Mouse (Mus musculus): ENCODE data around the gene Trmt61a. TPM values are rescaled to one million over a fixed set of nuclear protein-coding genes. Genes with fewer than 3 reads are reported as not detected.

Gene Trmt61a
- total RNA-seq, 2 experiments from 2014 or later = 10.1 to 18.6 TPM

- ATAC-seq (replicated peaks; ENCODE audit: poor library complexity, severe bottlenecking) = no peak
Observed at GRCm38 (mm10) chr12:111725338-111726121, 47.6 kb downstream of the Trmt61a start.

GRCm38 (mm10) chr12:111726122-111726463 is 48.2 kb downstream of the Trmt61a start:
- ATAC-seq (replicated peaks; ENCODE audit: poor library complexity, severe bottlenecking) = peak; percentile 95

- no peak for ATAC-seq (replicated peaks; ENCODE audit: poor library complexity, severe bottlenecking)
Observed at GRCm38 (mm10) chr12:111727956-111728355, 50.1 kb downstream of the Trmt61a start.

DNA sequence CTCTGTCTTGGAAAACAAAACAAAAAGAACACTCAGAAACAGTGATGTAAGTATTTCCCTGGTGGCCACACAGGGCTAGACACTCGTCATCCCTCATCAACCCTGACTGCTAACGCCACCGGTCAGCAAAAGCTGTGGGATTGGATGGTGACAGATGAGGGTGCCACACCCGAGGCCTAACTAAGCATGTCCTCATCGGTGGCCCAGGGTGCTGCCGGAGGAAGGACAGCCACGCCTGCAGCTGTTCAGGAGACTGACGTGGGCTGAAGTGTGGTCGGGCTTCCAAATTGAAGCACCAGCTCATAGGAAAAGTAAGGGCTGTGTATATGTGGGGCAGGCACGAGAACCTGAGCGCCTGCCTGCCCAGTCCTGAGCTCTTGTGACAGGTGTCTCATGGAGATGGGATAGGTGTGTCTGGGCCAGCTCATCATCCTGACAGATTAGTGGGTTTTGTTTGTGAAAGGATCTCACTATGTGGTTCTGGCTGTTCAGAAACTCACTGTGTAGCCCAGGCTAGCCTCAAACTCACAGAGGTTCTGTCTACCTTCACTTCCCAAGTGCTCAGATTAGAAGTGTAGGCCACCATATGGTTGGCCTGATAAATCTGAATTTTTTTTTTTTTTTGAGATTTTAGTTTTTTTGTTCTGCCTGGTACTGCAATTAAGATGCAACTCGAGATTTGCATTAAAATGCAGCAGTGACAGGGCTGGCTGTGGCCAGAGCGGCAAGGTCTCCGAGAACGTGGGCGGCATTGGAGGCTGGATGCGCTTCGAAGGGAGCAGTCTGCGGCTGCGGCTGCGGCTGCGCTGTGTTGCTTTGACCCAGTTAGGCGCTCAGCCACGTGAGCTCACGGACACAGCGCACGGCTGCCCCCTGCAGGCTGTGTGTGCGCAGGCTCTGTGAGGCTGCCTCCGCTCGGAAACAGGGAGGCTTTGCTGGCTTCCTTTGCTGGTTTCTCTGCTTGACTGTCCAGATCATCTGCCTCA is 54.2 kb downstream of the Trmt61a start:
- peak; percentile 100 for ATAC-seq (replicated peaks; ENCODE audit: poor library complexity, severe bottlenecking)

DNA sequence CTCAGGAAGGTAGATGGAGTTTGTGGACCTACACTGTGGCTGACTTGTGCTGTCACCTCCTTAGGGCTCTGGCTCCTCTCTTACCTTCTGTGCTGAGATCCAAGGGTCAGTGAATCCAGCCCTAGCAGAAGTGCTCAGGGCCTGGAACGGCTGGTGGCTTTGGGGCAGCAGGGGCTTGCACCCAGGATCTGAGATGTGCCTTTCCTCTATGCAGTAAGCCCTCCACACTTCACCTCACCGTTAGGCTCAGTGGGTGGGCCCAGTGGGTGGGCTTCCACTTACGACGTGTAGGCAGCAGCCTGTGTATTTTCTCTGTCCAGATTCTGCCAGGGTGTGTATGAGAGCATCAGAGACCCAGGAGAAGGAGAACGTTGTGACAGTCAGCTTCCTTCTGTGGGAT is 55.0 kb downstream of the Trmt61a start:
- no peak for ATAC-seq (replicated peaks; ENCODE audit: poor library complexity, severe bottlenecking)

Other genes with a start within 250 kb of the Trmt61a start
- 28.6 and 30.4 TPM in 2 replicates for gene Tnfaip2, start 235.6 kb upstream of the Trmt61a start, total RNA-seq (2014; fragmentation: Nextera tagmentation)
- gene Tnfaip2, start 235.6 kb upstream of the Trmt61a start, total RNA-seq (2017) = 27.4 and 56.1 TPM in 2 replicates
- gene Gm266, start 192.3 kb upstream of the Trmt61a start, total RNA-seq (2014; fragmentation: Nextera tagmentation) = not detected in 2 replicates
- not detected in 2 replicates for gene Gm266, start 192.3 kb upstream of the Trmt61a start, total RNA-seq (2017)
- 197 and 224 TPM in 2 replicates for gene Eif5, start 140.1 kb upstream of the Trmt61a start, total RNA-seq (2014; fragmentation: Nextera tagmentation)
- gene Eif5, start 140.1 kb upstream of the Trmt61a start, total RNA-seq (2017) = 290 and 339 TPM in 2 replicates
- 55.8 and 61.7 TPM in 2 replicates for gene Mark3, start 103.6 kb upstream of the Trmt61a start, total RNA-seq (2014; fragmentation: Nextera tagmentation)
- 61.3 and 71.8 TPM in 2 replicates for gene Mark3, start 103.6 kb upstream of the Trmt61a start, total RNA-seq (2017)
- gene Ckb, start 5.8 kb upstream of the Trmt61a start, total RNA-seq (2014; fragmentation: Nextera tagmentation) = 4.2 TPM in 1 of 2 replicates, not detected in the other
- 0.57 and 1.4 TPM in 2 replicates for gene Ckb, start 5.8 kb upstream of the Trmt61a start, total RNA-seq (2017)
- 28.0 and 32.0 TPM in 2 replicates for gene Bag5, start 35.2 kb downstream of the Trmt61a start, total RNA-seq (2014; fragmentation: Nextera tagmentation)
- 33.3 and 41.2 TPM in 2 replicates for gene Bag5, start 35.2 kb downstream of the Trmt61a start, total RNA-seq (2017)
- 49.6 and 51.3 TPM in 2 replicates for gene Apopt1, start 35.2 kb downstream of the Trmt61a start, total RNA-seq (2014; fragmentation: Nextera tagmentation)
- 57.2 and 60.9 TPM in 2 replicates for gene Apopt1, start 35.2 kb downstream of the Trmt61a start, total RNA-seq (2017)
- 45.3 and 48.2 TPM in 2 replicates for gene Klc1, start 80.7 kb downstream of the Trmt61a start, total RNA-seq (2014; fragmentation: Nextera tagmentation)
- 26.7 and 42.1 TPM in 2 replicates for gene Klc1, start 80.7 kb downstream of the Trmt61a start, total RNA-seq (2017)
- 16.7 and 31.1 TPM in 2 replicates for gene Xrcc3, start 135.8 kb downstream of the Trmt61a start, total RNA-seq (2014; fragmentation: Nextera tagmentation)
- gene Xrcc3, start 135.8 kb downstream of the Trmt61a start, total RNA-seq (2017) = 6.8 and 8.6 TPM in 2 replicates
- gene Zfyve21, start 136.1 kb downstream of the Trmt61a start, total RNA-seq (2014; fragmentation: Nextera tagmentation) = 14.0 and 19.5 TPM in 2 replicates
- gene Zfyve21, start 136.1 kb downstream of the Trmt61a start, total RNA-seq (2017) = 5.3 and 6.2 TPM in 2 replicates
- 11.2 and 11.4 TPM in 2 replicates for gene Ppp1r13b, start 230.0 kb downstream of the Trmt61a start, total RNA-seq (2014; fragmentation: Nextera tagmentation)
- 2.9 and 4.7 TPM in 2 replicates for gene Ppp1r13b, start 230.0 kb downstream of the Trmt61a start, total RNA-seq (2017)